Mouse (Mus musculus) ovary, postnatal 10 days (tissue): ENCODE data around the gene Olfr828.

Source experiments
- DNase-seq: peaks from one replicate; pipeline ENCODE4 v3.0.0; 2022; ENCODE audit warnings: low spot score

Olfr828 gene

GRCm38 (mm10) chr9:18819426-18819825, at the start of gene Olfr828:
Gene Olfr828, minus strand, starts transcription at chr9:18819526.
- DNase-seq, result no peak

- no peak for DNase-seq
These were observed 35.3 kb upstream of the Olfr828 start, which contains the start of gene Olfr829 for GRCm38 (mm10) chr9:18854633-18855032. Gene Olfr829, plus strand, starts transcription at chr9:18854933.

GRCm38 (mm10) chr9:18785316-18785715, 34.0 kb downstream of the Olfr828 start:
- DNase-seq, result no peak

- DNase-seq, result no peak
These were observed 39.9 kb downstream of the Olfr828 start for GRCm38 (mm10) chr9:18779476-18779875.

- DNase-seq, result no peak
These were observed 40.3 kb downstream of the Olfr828 start for GRCm38 (mm10) chr9:18778981-18779380.
